Mouse (Mus musculus): Measurements from ENCODE around the gene Usp17lc. TPM values are rescaled to one million over a fixed set of nuclear protein-coding genes. Genes with fewer than 3 reads are reported as not detected.
"Not testable (repeated sequence)": the region's sequence is repeated elsewhere in the genome, so short reads cannot be mapped to it uniquely, and the experiment has no call there.

The Usp17lc gene
- polyA plus RNA-seq (2015; fragmentation: Nextera tagmentation; extraction: Ambion mirVana) = not detected in 2 replicates

GRCm38 (mm10) chr7:103414772-103415171 is at the start of gene Usp17lc:
Gene Usp17lc (plus strand): TSS chr7:103415072.
- not testable (repeated sequence) for H3K27ac ChIP-seq (replicated peaks); H3K36me3 ChIP-seq; H3K4me2 ChIP-seq (replicated peaks); H3K9me3 ChIP-seq; H3K4me1 ChIP-seq; ATAC-seq (replicated peaks); H3K27me3 ChIP-seq; H3K9ac ChIP-seq (replicated peaks); H3K4me3 ChIP-seq
- 57% methylated on average over 1 of the region's 1 CpGs for WGBS

GRCm38 (mm10) chr7:103386077-103386476 is 28.8 kb upstream of the Usp17lc start, which contains the start of gene Olfr603:
Gene Olfr603 (minus strand): TSS chr7:103386177.
- no peak within 1 kb of the TSS for H3K4me3 ChIP-seq
- H3K9me3 ChIP-seq = no peaks in the 10 kb centered on the region
- no peaks in the 10 kb centered on the region for H3K27me3 ChIP-seq
- no peak within 1 kb of the TSS for H3K27ac ChIP-seq (replicated peaks)
- no peak for ATAC-seq (replicated peaks)
- no peak within 1 kb of the TSS for H3K9ac ChIP-seq (replicated peaks)
- no peaks in the 10 kb centered on the region for H3K36me3 ChIP-seq
- no peak within 1 kb of the TSS for H3K4me2 ChIP-seq (replicated peaks)
- no peaks in the 10 kb centered on the region for H3K4me1 ChIP-seq

DNA sequence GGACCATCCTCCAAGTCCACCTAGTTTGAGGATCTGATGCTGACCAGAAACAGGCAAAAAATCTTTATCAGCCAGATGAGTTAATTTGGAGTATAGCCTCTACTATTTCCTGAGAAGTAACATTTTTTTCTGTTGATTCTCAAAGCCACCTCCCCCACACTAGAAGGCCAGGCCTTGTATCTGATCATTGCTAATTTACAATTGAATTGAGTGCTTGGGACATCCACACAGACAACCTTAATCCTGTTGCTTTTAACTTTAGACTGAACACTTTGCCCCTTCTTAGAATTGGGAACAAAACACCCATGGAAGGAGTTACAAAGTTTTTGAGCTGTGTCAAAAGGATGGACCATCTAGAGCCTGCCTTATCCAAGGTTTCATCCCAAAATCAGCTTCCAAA is 17.1 kb upstream of the Usp17lc start:
- no peak for ATAC-seq (replicated peaks)
- H3K9me3 ChIP-seq = no peaks in the 10 kb centered on the region
- no peak overlapping the region for H3K4me3 ChIP-seq
- H3K4me2 ChIP-seq (replicated peaks) = no peak overlapping the region
- no peak overlapping the region for H3K9ac ChIP-seq (replicated peaks)
- H3K4me1 ChIP-seq = no peaks in the 10 kb centered on the region
- H3K36me3 ChIP-seq = no peaks in the 10 kb centered on the region
- no peaks in the 10 kb centered on the region for H3K27me3 ChIP-seq
- H3K27ac ChIP-seq (replicated peaks) = no peak overlapping the region

GRCm38 (mm10) chr7:103398981-103399380 is 15.9 kb upstream of the Usp17lc start:
- H3K4me2 ChIP-seq (replicated peaks) = no peak overlapping the region
- no peaks in the 10 kb centered on the region for H3K4me1 ChIP-seq
- 4% methylated on average over 1 of the region's 1 CpGs for WGBS
- no peak overlapping the region for H3K4me3 ChIP-seq
- no peak overlapping the region for H3K9ac ChIP-seq (replicated peaks)
- no peaks in the 10 kb centered on the region for H3K9me3 ChIP-seq
- H3K36me3 ChIP-seq = no peaks in the 10 kb centered on the region
- no peaks in the 10 kb centered on the region for H3K27me3 ChIP-seq
- ATAC-seq (replicated peaks) = no peak
- no peak overlapping the region for H3K27ac ChIP-seq (replicated peaks)

DNA sequence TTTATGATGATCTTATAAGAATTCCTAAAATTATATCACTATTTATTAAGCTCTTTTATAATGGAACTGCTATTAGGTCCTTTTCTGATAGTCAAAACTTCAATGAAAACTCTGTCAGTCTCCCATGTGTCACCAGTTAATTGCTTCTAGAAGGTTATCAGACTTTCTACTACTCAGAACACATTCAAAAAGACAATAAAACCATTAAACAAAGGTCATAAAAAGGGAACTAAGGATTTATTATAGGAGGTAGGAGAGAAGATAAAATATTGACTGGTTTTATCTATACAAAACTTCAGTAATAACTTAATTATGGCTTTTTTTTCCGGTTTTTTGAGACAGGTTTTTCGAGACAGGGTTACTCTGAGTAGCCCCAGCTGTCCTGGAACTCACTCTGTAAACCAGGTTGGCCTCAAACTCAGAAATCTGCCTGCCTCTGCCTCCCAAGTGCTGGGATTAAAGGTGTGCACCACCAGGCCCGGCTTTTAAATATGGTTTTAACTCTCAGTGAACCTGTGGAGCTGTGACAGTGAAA is 8.3 kb upstream of the Usp17lc start:
- 70% methylated on average over 3 of the region's 3 CpGs for WGBS
- not testable (repeated sequence) for H3K27me3 ChIP-seq; ATAC-seq (replicated peaks)

GRCm38 (mm10) chr7:103445339-103445738 is 30.5 kb downstream of the Usp17lc start, which contains the start of gene Olfr605:
Gene Olfr605 (minus strand): TSS chr7:103445439.
- 84% methylated on average over 1 of the region's 1 CpGs for WGBS
- no peaks in the 10 kb centered on the region for H3K36me3 ChIP-seq
- H3K4me3 ChIP-seq = no peak within 1 kb of the TSS
- no peaks in the 10 kb centered on the region for H3K4me1 ChIP-seq
- no peak for ATAC-seq (replicated peaks)
- no peak within 1 kb of the TSS for H3K27ac ChIP-seq (replicated peaks)
- H3K9ac ChIP-seq (replicated peaks) = no peak within 1 kb of the TSS
- no peaks in the 10 kb centered on the region for H3K27me3 ChIP-seq
- no peak within 1 kb of the TSS for H3K4me2 ChIP-seq (replicated peaks)
- H3K9me3 ChIP-seq = no peaks in the 10 kb centered on the region

More for the DNA sequence above, 8.3 kb upstream of the Usp17lc start:
- H3K36me3 ChIP-seq; H3K9ac ChIP-seq (replicated peaks); H3K27ac ChIP-seq (replicated peaks); H3K4me2 ChIP-seq (replicated peaks); H3K9me3 ChIP-seq; H3K4me1 ChIP-seq; H3K4me3 ChIP-seq: not testable (repeated sequence)

DNA sequence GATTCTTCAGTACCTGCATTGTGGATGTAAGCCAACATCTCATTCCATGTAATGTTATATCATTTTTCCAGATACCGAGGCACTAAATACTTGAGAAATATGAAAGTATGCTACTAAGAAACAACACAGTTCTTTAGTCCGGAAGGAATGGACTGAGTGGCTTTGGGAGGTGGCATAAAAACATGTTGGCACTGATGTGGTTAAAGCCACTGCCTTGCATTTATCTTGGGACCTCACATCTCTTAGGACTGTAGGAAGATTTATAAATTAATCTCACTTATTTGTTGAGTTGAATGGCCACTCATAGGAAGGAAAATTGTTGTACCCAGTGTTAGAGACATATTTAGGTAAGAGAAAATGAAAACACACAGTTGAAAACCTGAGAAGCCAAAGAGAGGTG is 33.9 kb downstream of the Usp17lc start, which contains the start of gene Olfr606:
Olfr606 (plus strand) TSS at position 301 of the 400 bp plus-strand sequence.
- ATAC-seq (replicated peaks) = no peak
- Histone ChIP-seq H3K9ac (replicated peaks) (no peak within 1 kb of the TSS), H3K4me3 (no peak within 1 kb of the TSS), H3K9me3 (no peaks in the 10 kb centered on the region), H3K27me3 (no peaks in the 10 kb centered on the region), H3K36me3 (no peaks in the 10 kb centered on the region), H3K27ac (replicated peaks) (no peak within 1 kb of the TSS), H3K4me1 (no peaks in the 10 kb centered on the region), H3K4me2 (replicated peaks) (no peak within 1 kb of the TSS)
- WGBS = 97% methylated on average over 2 of the region's 2 CpGs

GRCm38 (mm10) chr7:103460590-103460989 is 45.7 kb downstream of the Usp17lc start:
- ATAC-seq (replicated peaks) = no peak
- Histone ChIP-seq H3K9ac (replicated peaks) (no peak overlapping the region), H3K36me3 (no peaks in the 10 kb centered on the region), H3K4me2 (replicated peaks) (no peak overlapping the region), H3K9me3 (no peaks in the 10 kb centered on the region), H3K4me1 (no peaks in the 10 kb centered on the region), H3K27ac (replicated peaks) (no peak overlapping the region), H3K4me3 (no peak overlapping the region), H3K27me3 (no peaks in the 10 kb centered on the region)
- WGBS = 94% methylated on average over 5 of the region's 5 CpGs

Small RNAs within 50 kb of the gene (microRNA-seq; reads per million reads assigned to microRNA genes)
- not detected for gene Gm25774

Other genes starting within 250 kb of the Usp17lc start
- not detected in 2 replicates for gene Olfr591, start 236.7 kb upstream of the Usp17lc start, polyA plus RNA-seq (2015; fragmentation: Nextera tagmentation; extraction: Ambion mirVana)
- gene Olfr592, start 230.3 kb upstream of the Usp17lc start, polyA plus RNA-seq (2015; fragmentation: Nextera tagmentation; extraction: Ambion mirVana) = not detected in 2 replicates
- not detected in 2 replicates for gene Olfr593, start 203.2 kb upstream of the Usp17lc start, polyA plus RNA-seq (2015; fragmentation: Nextera tagmentation; extraction: Ambion mirVana)
- not detected in 2 replicates for gene Olfr594, start 198.1 kb upstream of the Usp17lc start, polyA plus RNA-seq (2015; fragmentation: Nextera tagmentation; extraction: Ambion mirVana)
- not detected in 2 replicates for gene Usp17ld, start 162.6 kb upstream of the Usp17lc start, polyA plus RNA-seq (2015; fragmentation: Nextera tagmentation; extraction: Ambion mirVana)
- gene Olfr596, start 109.4 kb upstream of the Usp17lc start, polyA plus RNA-seq (2015; fragmentation: Nextera tagmentation; extraction: Ambion mirVana) = not detected in 2 replicates
- not detected in 2 replicates for gene Olfr597, start 98.8 kb upstream of the Usp17lc start, polyA plus RNA-seq (2015; fragmentation: Nextera tagmentation; extraction: Ambion mirVana)
- not detected in 2 replicates for gene Olfr598, start 91.5 kb upstream of the Usp17lc start, polyA plus RNA-seq (2015; fragmentation: Nextera tagmentation; extraction: Ambion mirVana)
- not detected in 2 replicates for gene Olfr599, start 79.2 kb upstream of the Usp17lc start, polyA plus RNA-seq (2015; fragmentation: Nextera tagmentation; extraction: Ambion mirVana)
- not detected in 2 replicates for gene Olfr600, start 65.4 kb upstream of the Usp17lc start, polyA plus RNA-seq (2015; fragmentation: Nextera tagmentation; extraction: Ambion mirVana)
- gene Olfr601, start 52.4 kb upstream of the Usp17lc start, polyA plus RNA-seq (2015; fragmentation: Nextera tagmentation; extraction: Ambion mirVana) = not detected in 2 replicates
- not detected in 2 replicates for gene Olfr603, start 28.9 kb upstream of the Usp17lc start, polyA plus RNA-seq (2015; fragmentation: Nextera tagmentation; extraction: Ambion mirVana)
- not detected in 2 replicates for gene Olfr605, start 30.4 kb downstream of the Usp17lc start, polyA plus RNA-seq (2015; fragmentation: Nextera tagmentation; extraction: Ambion mirVana)
- gene Olfr606, start 34.0 kb downstream of the Usp17lc start, polyA plus RNA-seq (2015; fragmentation: Nextera tagmentation; extraction: Ambion mirVana) = not detected in 2 replicates
- not detected in 2 replicates for gene Olfr607, start 49.1 kb downstream of the Usp17lc start, polyA plus RNA-seq (2015; fragmentation: Nextera tagmentation; extraction: Ambion mirVana)
- gene Olfr608, start 54.8 kb downstream of the Usp17lc start, polyA plus RNA-seq (2015; fragmentation: Nextera tagmentation; extraction: Ambion mirVana) = not detected in 2 replicates
- gene Olfr609, start 83.0 kb downstream of the Usp17lc start, polyA plus RNA-seq (2015; fragmentation: Nextera tagmentation; extraction: Ambion mirVana) = not detected in 2 replicates
- gene Olfr610, start 97.0 kb downstream of the Usp17lc start, polyA plus RNA-seq (2015; fragmentation: Nextera tagmentation; extraction: Ambion mirVana) = not detected in 2 replicates
- not detected in 2 replicates for gene Olfr611, start 105.8 kb downstream of the Usp17lc start, polyA plus RNA-seq (2015; fragmentation: Nextera tagmentation; extraction: Ambion mirVana)
- gene Olfr612, start 127.6 kb downstream of the Usp17lc start, polyA plus RNA-seq (2015; fragmentation: Nextera tagmentation; extraction: Ambion mirVana) = not detected in 2 replicates
- gene Olfr613, start 133.0 kb downstream of the Usp17lc start, polyA plus RNA-seq (2015; fragmentation: Nextera tagmentation; extraction: Ambion mirVana) = not detected in 2 replicates
- not detected in 2 replicates for gene Olfr615, start 141.0 kb downstream of the Usp17lc start, polyA plus RNA-seq (2015; fragmentation: Nextera tagmentation; extraction: Ambion mirVana)
- not detected in 2 replicates for gene Olfr616, start 154.1 kb downstream of the Usp17lc start, polyA plus RNA-seq (2015; fragmentation: Nextera tagmentation; extraction: Ambion mirVana)
- gene Olfr617, start 158.0 kb downstream of the Usp17lc start, polyA plus RNA-seq (2015; fragmentation: Nextera tagmentation; extraction: Ambion mirVana) = not detected in 2 replicates
- not detected in 2 replicates for gene Olfr618, start 175.0 kb downstream of the Usp17lc start, polyA plus RNA-seq (2015; fragmentation: Nextera tagmentation; extraction: Ambion mirVana)
- gene Olfr619, start 185.5 kb downstream of the Usp17lc start, polyA plus RNA-seq (2015; fragmentation: Nextera tagmentation; extraction: Ambion mirVana) = not detected in 2 replicates
- gene Olfr620, start 197.5 kb downstream of the Usp17lc start, polyA plus RNA-seq (2015; fragmentation: Nextera tagmentation; extraction: Ambion mirVana) = not detected in 2 replicates
- not detected in 2 replicates for gene Olfr622, start 227.6 kb downstream of the Usp17lc start, polyA plus RNA-seq (2015; fragmentation: Nextera tagmentation; extraction: Ambion mirVana)
- gene Olfr623, start 248.6 kb downstream of the Usp17lc start, polyA plus RNA-seq (2015; fragmentation: Nextera tagmentation; extraction: Ambion mirVana) = not detected in 2 replicates